Mouse (Mus musculus): ENCODE results near the gene Amz1. TPM values are rescaled to one million over a fixed set of nuclear protein-coding genes. Genes with fewer than 3 reads are reported as not detected.

Amz1 gene
- polyA plus RNA-seq, 1 experiment from 2014 or later, result 1.6 TPM

- H3K4me1 ChIP-seq (replicated peaks), result peaks cover 54% of the 10 kb centered on the region
- no peak for ATAC-seq (ENCODE audit: low read depth)
- H3K36me3 ChIP-seq, result no peaks in the 10 kb centered on the region
- peak overlapping the region; percentile 30 for H3K27ac ChIP-seq (replicated peaks)
- H3K9ac ChIP-seq, result no peak overlapping the region
- no peak overlapping the region for H3K4me3 ChIP-seq
- H3K9me3 ChIP-seq, result no peaks in the 10 kb centered on the region
- WGBS, result 75% methylated on average over 7 of the region's 7 CpGs
- no peak overlapping the region for H3K4me2 ChIP-seq
- H3K27me3 ChIP-seq, result no peaks in the 10 kb centered on the region
These were observed 48.2 kb downstream of the Amz1 start for GRCm38 (mm10) chr5:140772158-140772557.

- H3K36me3 ChIP-seq, result peaks cover 16% of the 10 kb centered on the region
- ATAC-seq (ENCODE audit: low read depth), result no peak
- no peaks in the 10 kb centered on the region for H3K27me3 ChIP-seq
- peaks cover 25% of the 10 kb centered on the region for H3K4me1 ChIP-seq (replicated peaks)
- H3K9ac ChIP-seq, result no peak overlapping the region
- WGBS, result 97% methylated on average over 4 of the region's 4 CpGs
- H3K27ac ChIP-seq (replicated peaks), result no peak overlapping the region
- H3K4me3 ChIP-seq, result no peak overlapping the region
- no peak overlapping the region for H3K4me2 ChIP-seq
- no peaks in the 10 kb centered on the region for H3K9me3 ChIP-seq
These were observed 51.2 kb downstream of the Amz1 start for GRCm38 (mm10) chr5:140775111-140775510.

- H3K36me3 ChIP-seq, result peaks cover 34% of the 10 kb centered on the region
- no peak overlapping the region for H3K9ac ChIP-seq
- peaks cover 7% of the 10 kb centered on the region for H3K4me1 ChIP-seq (replicated peaks)
- H3K27me3 ChIP-seq, result no peaks in the 10 kb centered on the region
- no peak overlapping the region for H3K4me3 ChIP-seq
- 79% methylated on average over 9 of the region's 9 CpGs for WGBS
- no peak for ATAC-seq (ENCODE audit: low read depth)
- no peak overlapping the region for H3K4me2 ChIP-seq
- H3K9me3 ChIP-seq, result no peaks in the 10 kb centered on the region
- no peak overlapping the region for H3K27ac ChIP-seq (replicated peaks)
These were observed 53.0 kb downstream of the Amz1 start for GRCm38 (mm10) chr5:140776968-140777367.

- H3K27ac ChIP-seq (replicated peaks), result no peak overlapping the region
- peaks cover 69% of the 10 kb centered on the region for H3K36me3 ChIP-seq
- WGBS, result 84% methylated on average over 5 of the region's 5 CpGs
- peaks cover 9% of the 10 kb centered on the region; the same call in 1 of the 2 replicates for H3K4me1 ChIP-seq (replicated peaks)
- no peaks in the 10 kb centered on the region for H3K27me3 ChIP-seq
- H3K4me3 ChIP-seq, result no peak overlapping the region
- H3K4me2 ChIP-seq, result no peak overlapping the region
- H3K9me3 ChIP-seq, result no peaks in the 10 kb centered on the region
- ATAC-seq (ENCODE audit: low read depth), result no peak
- no peak overlapping the region for H3K9ac ChIP-seq
These were observed 57.2 kb downstream of the Amz1 start for GRCm38 (mm10) chr5:140781122-140781521.

- Histone ChIP-seq H3K27ac (replicated peaks) (no peak overlapping the region), H3K27me3 (no peaks in the 10 kb centered on the region), H3K36me3 (peaks cover 69% of the 10 kb centered on the region), H3K4me1 (replicated peaks) (peaks cover 18% of the 10 kb centered on the region), H3K4me2 (no peak overlapping the region), H3K9ac (no peak overlapping the region), H3K4me3 (no peak overlapping the region), H3K9me3 (no peaks in the 10 kb centered on the region)
- WGBS, result 91% methylated on average over 8 of the region's 8 CpGs
- ATAC-seq (ENCODE audit: low read depth), result no peak
These were observed 58.1 kb downstream of the Amz1 start for GRCm38 (mm10) chr5:140781886-140782572.

GRCm38 (mm10) chr5:140783577-140783976 is 59.6 kb downstream of the Amz1 start:
- peaks cover 60% of the 10 kb centered on the region for H3K36me3 ChIP-seq
- H3K27me3 ChIP-seq, result no peaks in the 10 kb centered on the region
- no peak overlapping the region for H3K4me2 ChIP-seq
- ATAC-seq (ENCODE audit: low read depth), result no peak
- WGBS, result 94% methylated on average over 4 of the region's 4 CpGs
- no peak overlapping the region for H3K27ac ChIP-seq (replicated peaks)
- no peak overlapping the region for H3K9ac ChIP-seq
- no peak overlapping the region for H3K4me3 ChIP-seq
- no peaks in the 10 kb centered on the region for H3K9me3 ChIP-seq
- peaks cover 18% of the 10 kb centered on the region for H3K4me1 ChIP-seq (replicated peaks)

- Histone ChIP-seq H3K4me1 (replicated peaks) (peaks cover 25% of the 10 kb centered on the region), H3K27ac (replicated peaks) (no peak overlapping the region), H3K27me3 (no peaks in the 10 kb centered on the region), H3K36me3 (peaks cover 57% of the 10 kb centered on the region), H3K4me2 (no peak overlapping the region), H3K4me3 (no peak overlapping the region), H3K9ac (no peak overlapping the region), H3K9me3 (no peaks in the 10 kb centered on the region)
- WGBS, result 86% methylated on average over 6 of the region's 6 CpGs
- ATAC-seq (ENCODE audit: low read depth), result no peak
These were observed 60.4 kb downstream of the Amz1 start for GRCm38 (mm10) chr5:140784288-140784687.

- Histone ChIP-seq H3K4me3 (no peak overlapping the region), H3K4me1 (replicated peaks) (peaks cover 36% of the 10 kb centered on the region), H3K27me3 (no peaks in the 10 kb centered on the region), H3K27ac (replicated peaks) (0 out of 2 replicates have a peak overlapping the region, but pooled peaks have one; percentile 18), H3K9ac (no peak overlapping the region), H3K36me3 (peaks cover 50% of the 10 kb centered on the region), H3K9me3 (no peaks in the 10 kb centered on the region), H3K4me2 (no peak overlapping the region)
- no peak for ATAC-seq (ENCODE audit: low read depth)
- WGBS, result 90% methylated on average over 13 of the region's 13 CpGs
These were observed 61.4 kb downstream of the Amz1 start for GRCm38 (mm10) chr5:140785240-140785872.

- no peak overlapping the region for H3K4me3 ChIP-seq
- no peaks in the 10 kb centered on the region for H3K27me3 ChIP-seq
- peaks cover 9% of the 10 kb centered on the region for H3K36me3 ChIP-seq
- peak overlapping the region; percentile 95; the same call in 1 of the 2 replicates for H3K27ac ChIP-seq (replicated peaks)
- H3K4me2 ChIP-seq, result no peak overlapping the region
- no peak for ATAC-seq (ENCODE audit: low read depth)
- H3K9ac ChIP-seq, result no peak overlapping the region
- peaks cover 69% of the 10 kb centered on the region for H3K4me1 ChIP-seq (replicated peaks)
- no peaks in the 10 kb centered on the region for H3K9me3 ChIP-seq
These were observed 65.6 kb downstream of the Amz1 start for GRCm38 (mm10) chr5:140789561-140789960.

- H3K27me3 ChIP-seq, result no peaks in the 10 kb centered on the region
- H3K4me3 ChIP-seq, result no peak overlapping the region
- peak overlapping the region; percentile 95 for H3K27ac ChIP-seq (replicated peaks)
- H3K4me2 ChIP-seq, result no peak overlapping the region
- peaks cover 75% of the 10 kb centered on the region for H3K4me1 ChIP-seq (replicated peaks)
- no peak for ATAC-seq (ENCODE audit: low read depth)
- 40% methylated on average over 2 of the region's 2 CpGs for WGBS
- H3K36me3 ChIP-seq, result peaks cover under 1% of the 10 kb centered on the region
- H3K9ac ChIP-seq, result no peak overlapping the region
- no peaks in the 10 kb centered on the region for H3K9me3 ChIP-seq
These were observed 66.5 kb downstream of the Amz1 start for GRCm38 (mm10) chr5:140790392-140790791.

GRCm38 (mm10) chr5:140790937-140791877 is 67.3 kb downstream of the Amz1 start:
- ATAC-seq (ENCODE audit: low read depth), result peak; percentile 83
- H3K4me1 ChIP-seq (replicated peaks), result peaks cover 71% of the 10 kb centered on the region

GRCm38 (mm10) chr5:140792233-140792632 is 68.3 kb downstream of the Amz1 start:
- WGBS, result 66% methylated on average over 5 of the region's 5 CpGs
- ATAC-seq (ENCODE audit: low read depth), result no peak
- no peak overlapping the region for H3K4me2 ChIP-seq
- no peak overlapping the region for H3K4me3 ChIP-seq
- 0 out of 2 replicates have a peak overlapping the region, but pooled peaks have one; percentile 42 for H3K9ac ChIP-seq
- H3K27ac ChIP-seq (replicated peaks), result peak overlapping the region; percentile 95
- no peaks in the 10 kb centered on the region for H3K36me3 ChIP-seq
- H3K4me1 ChIP-seq (replicated peaks), result peaks cover 72% of the 10 kb centered on the region
- no peaks in the 10 kb centered on the region for H3K27me3 ChIP-seq
- no peaks in the 10 kb centered on the region for H3K9me3 ChIP-seq

More at GRCm38 (mm10) chr5:140790937-140791877, 67.3 kb downstream of the Amz1 start:
- 26% methylated on average over 9 of the region's 9 CpGs for WGBS
- Histone ChIP-seq H3K27me3 (no peaks in the 10 kb centered on the region), H3K27ac (replicated peaks) (peak overlapping the region; percentile 95), H3K9ac (0 out of 2 replicates have a peak overlapping the region, but pooled peaks have one; percentile 22), H3K4me2 (peak overlapping the region; percentile 25), H3K36me3 (no peaks in the 10 kb centered on the region), H3K9me3 (no peaks in the 10 kb centered on the region), H3K4me3 (no peak overlapping the region)
